Mouse (Mus musculus): Measurements from ENCODE around the gene Rac1. TPM values are rescaled to one million over a fixed set of nuclear protein-coding genes. Genes with fewer than 3 reads are reported as not detected.
"Not testable (repeated sequence)": the region's sequence is repeated elsewhere in the genome, so short reads cannot be mapped to it uniquely, and the experiment has no call there.

Gene Rac1
- total RNA-seq, 2 experiments from 2014 or later, result 319 to 385 TPM

DNA sequence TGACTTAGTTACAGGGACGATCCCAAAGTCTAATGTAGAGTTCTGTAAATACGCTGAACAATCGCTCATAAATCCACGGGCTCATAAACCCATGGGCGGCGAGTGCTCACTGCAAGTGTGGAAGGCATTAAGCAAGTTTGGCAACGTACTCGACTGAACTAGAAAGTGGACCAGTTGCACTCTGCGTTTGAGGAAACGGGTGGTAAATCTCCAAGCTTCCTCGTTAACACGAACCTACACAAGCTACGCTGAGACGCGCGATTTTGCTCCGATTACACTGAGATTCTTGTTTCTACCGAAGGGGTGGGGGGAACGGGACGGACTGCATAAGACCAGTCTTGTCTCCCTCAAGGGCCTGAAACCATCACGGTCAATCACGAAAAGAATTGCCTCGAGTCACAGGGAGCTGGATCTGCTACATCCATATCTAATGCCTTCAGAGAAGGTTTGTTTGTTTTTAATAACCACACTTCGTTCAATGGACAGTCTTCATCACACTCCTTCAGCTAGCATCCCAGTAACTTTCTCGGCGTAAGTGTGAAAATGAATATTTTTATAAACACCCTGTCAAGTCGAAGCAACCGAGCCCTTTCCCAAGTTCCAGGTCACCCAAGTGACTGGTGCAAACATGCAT, 1.0 kb downstream of the Rac1 start:
- DNase-seq (ENCODE audit: low spot score in 2 of 2), result peak in 1 of 2 experiments; percentile 30

- no peak for DNase-seq (ENCODE audit: low spot score in 2 of 2)
Observed at GRCm38 (mm10) chr5:143525454-143526225, 2.2 kb downstream of the Rac1 start.

DNA sequence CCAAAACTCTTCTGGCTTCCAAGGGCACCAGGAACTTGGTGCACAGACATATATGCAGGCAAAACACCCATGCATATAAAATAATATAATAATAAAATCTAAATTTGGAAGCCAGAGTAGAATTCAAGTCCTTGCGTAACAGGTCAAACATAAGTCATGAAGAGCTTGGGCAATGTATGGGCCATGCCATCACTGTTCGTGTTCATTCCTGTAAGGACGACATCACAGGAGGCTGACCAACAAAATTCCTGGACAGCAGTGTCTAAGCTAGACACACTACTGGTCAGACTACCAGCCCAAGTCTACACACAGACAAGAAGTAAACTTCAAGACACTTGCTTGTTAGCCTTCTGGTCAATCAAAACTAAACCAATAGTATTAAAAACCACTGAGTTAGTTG, 5.0 kb downstream of the Rac1 start:
- no peak for DNase-seq (ENCODE audit: low spot score in 2 of 2)

GRCm38 (mm10) chr5:143520415-143520814, 7.4 kb downstream of the Rac1 start:
- no peak for DNase-seq (ENCODE audit: low spot score in 2 of 2)

GRCm38 (mm10) chr5:143518045-143518591, 9.7 kb downstream of the Rac1 start:
- DNase-seq (ENCODE audit: low spot score in 2 of 2), result peak in 1 of 2 experiments; percentile 32

DNA sequence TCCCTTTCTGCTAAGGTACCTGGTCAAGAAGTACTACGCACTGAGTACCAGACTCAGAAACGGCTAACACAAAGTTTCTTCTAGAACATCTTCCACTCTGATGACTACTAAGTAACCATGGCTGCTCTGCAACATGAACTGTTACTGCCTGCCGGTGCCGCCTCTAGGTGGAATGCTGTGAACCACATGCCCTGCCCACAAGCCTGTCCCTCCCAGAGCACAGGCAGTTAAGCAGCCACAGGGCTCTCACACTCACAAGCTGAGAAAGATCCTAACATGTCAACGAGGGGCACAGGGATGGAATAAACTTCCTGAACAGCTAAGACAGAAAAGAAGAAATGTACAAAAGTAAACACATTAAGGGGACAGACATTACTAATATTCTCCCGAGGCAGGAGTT, 10.4 kb downstream of the Rac1 start:
- DNase-seq (ENCODE audit: low spot score in 2 of 2), result no peak

DNA sequence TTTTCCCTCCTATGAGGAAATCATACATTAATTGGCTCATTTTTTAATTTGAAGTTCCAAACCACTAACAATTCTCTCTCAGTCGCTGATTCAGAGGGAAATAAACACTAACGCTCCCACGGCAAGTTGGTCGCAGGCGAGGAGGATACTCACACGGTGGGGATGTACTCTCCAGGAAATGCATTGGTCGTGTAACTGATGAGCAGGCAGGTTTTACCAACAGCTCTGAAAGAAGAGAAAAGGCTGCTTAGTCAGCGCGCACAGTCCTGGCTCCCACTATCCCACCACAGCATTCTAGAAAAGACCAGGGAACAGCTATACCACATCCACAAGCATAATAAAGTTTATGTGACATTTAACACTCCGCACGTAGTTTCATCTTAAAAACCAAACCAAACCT, 10.8 kb downstream of the Rac1 start:
- DNase-seq (ENCODE audit: low spot score in 2 of 2), result no peak

- DNase-seq (ENCODE audit: low spot score in 2 of 2), result no peak
Observed at GRCm38 (mm10) chr5:143514878-143515277, 13.0 kb downstream of the Rac1 start.

- no peak for DNase-seq (ENCODE audit: low spot score in 2 of 2)
Observed at GRCm38 (mm10) chr5:143512305-143512704, 15.5 kb downstream of the Rac1 start.

DNA sequence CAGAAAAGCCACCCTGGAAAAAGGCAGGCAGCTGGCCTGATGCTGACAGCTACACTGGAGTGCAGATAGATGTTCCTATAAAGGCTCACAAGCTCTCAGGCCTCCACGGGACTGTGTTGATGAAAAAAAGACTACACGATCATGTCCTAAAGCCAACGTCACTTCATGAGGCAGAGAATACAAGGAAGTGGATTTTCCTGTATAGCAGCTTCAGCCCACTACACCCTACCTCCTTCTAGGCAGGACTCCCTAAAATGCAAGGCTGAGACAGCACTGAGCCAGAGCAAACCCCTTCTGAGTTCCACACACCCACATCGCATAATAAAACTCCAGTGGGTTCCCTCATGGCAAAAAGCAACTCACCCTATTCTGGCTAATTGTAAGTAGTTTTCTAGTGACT, 16.3 kb downstream of the Rac1 start:
- DNase-seq (ENCODE audit: low spot score in 2 of 2), result no peak

DNA sequence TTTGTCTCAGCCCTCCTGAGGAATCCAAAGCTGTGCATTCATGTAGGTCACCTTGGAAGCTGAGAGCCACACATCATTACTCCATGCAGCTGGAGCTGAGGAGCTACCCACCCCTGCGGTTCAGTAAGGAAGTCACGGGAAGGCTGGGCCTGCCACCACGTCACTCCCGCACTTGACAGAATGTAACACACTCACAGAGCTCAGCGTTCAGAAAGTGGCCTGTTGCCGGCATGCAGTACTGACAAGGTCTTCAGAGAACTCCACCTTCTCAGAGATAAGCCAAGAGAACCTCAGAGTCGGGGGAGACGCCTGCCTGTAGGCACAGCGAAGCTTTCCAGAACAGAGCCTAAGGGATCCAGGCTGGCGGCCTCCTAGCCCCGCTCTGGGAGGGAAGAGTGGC, 18.1 kb downstream of the Rac1 start:
- no peak for DNase-seq (ENCODE audit: low spot score in 2 of 2)

- no peak for DNase-seq (ENCODE audit: low spot score in 2 of 2)
Observed at GRCm38 (mm10) chr5:143509294-143509693, 18.5 kb downstream of the Rac1 start.

- DNase-seq (ENCODE audit: low spot score in 2 of 2), result no peak
Observed at GRCm38 (mm10) chr5:143505545-143505944, 22.3 kb downstream of the Rac1 start.

- DNase-seq (ENCODE audit: low spot score in 2 of 2), result no peak
Observed at GRCm38 (mm10) chr5:143505056-143505455, 22.8 kb downstream of the Rac1 start.

DNA sequence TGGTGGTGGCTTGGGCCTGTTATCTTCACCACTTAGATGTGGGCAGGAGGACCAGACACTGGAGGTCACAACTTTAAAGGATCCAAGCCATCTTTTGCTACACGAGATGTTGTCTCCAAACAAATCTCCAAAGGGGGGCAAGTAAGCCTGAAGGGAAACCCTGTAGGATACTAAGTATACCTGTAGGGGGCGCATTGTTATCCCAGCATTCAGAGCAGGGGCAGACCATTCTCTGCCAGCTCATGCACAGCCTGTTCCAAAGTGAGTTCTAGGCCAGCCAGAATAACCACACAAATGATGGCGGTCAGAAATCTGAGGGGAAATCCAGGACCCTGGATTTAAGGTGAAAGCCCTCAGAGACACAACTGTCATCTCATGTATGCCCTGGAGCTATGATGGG, 23.4 kb downstream of the Rac1 start:
- no peak for DNase-seq (ENCODE audit: low spot score in 2 of 2)

DNA sequence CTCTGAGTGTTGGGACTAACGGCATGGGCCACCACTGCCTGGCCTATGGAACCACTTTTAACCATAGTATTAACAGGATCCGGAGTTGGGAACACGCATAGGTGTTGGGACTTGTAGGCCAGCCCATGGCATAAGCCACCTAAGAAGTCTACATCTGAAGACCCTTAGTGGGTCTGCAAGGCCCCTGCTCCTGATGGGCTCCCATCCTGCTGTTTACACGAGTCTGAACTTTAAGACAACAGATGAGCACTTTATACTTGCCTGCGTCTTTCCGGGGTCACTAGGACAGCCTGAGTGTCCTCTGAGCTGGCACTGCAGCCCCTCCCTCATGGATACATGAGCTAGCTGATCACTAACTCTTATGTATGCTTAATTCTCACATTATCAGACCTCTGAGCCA, 24.1 kb downstream of the Rac1 start:
- no peak for DNase-seq (ENCODE audit: low spot score in 2 of 2)

- DNase-seq (ENCODE audit: low spot score in 2 of 2), result no peak
Observed at GRCm38 (mm10) chr5:143502899-143503557, 24.8 kb downstream of the Rac1 start.

GRCm38 (mm10) chr5:143501649-143502048, 26.2 kb downstream of the Rac1 start:
- no peak for DNase-seq (ENCODE audit: low spot score in 2 of 2)

GRCm38 (mm10) chr5:143501140-143501539, 26.7 kb downstream of the Rac1 start:
- DNase-seq (ENCODE audit: low spot score in 2 of 2), result no peak

GRCm38 (mm10) chr5:143500711-143501110, 27.1 kb downstream of the Rac1 start:
- not testable (repeated sequence) for DNase-seq (ENCODE audit: low spot score in 2 of 2)

DNA sequence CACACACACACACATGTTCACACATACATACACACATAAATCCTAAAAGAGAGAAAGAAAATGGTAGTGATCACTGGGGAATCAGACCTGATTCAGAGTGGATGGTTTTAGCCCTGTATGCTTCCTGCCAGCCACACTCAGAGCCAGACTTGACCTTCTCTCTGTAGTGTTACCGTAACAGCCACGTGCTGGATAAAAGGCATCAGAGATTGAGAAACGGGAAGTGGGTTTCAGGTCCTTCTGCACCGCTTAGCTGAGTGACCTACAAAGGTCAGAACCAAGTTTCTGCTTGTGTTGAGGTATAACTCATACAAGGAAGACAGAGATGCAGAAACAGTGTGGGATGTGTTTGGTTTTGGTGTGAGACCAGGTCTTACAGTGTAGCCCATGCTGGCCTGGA, 28.1 kb downstream of the Rac1 start:
- no peak for DNase-seq (ENCODE audit: low spot score in 2 of 2)

- no peak for DNase-seq (ENCODE audit: low spot score in 2 of 2)
Observed at GRCm38 (mm10) chr5:143499197-143499596, 28.6 kb downstream of the Rac1 start.

Measured in adrenal gland, adult 18-20 months (tissue).